Mouse (Mus musculus) spleen, postnatal 4 days (tissue): ENCODE measurements around the gene Stxbp1.

Experiments used
- DNase-seq, 2 experiments: peaks; one replicate each; pipeline ENCODE4 v3.0.0; 2022; ENCODE audit warnings: low spot score in 2 of 2

The Stxbp1 gene

GRCm38 (mm10) chr2:32752181-32752580, 94.9 kb downstream of the Stxbp1 start:
- DNase-seq = no peak

GRCm38 (mm10) chr2:32751665-32752033, 95.4 kb downstream of the Stxbp1 start:
- no peak for DNase-seq

GRCm38 (mm10) chr2:32750887-32751664, 96.0 kb downstream of the Stxbp1 start:
- no peak for DNase-seq

GRCm38 (mm10) chr2:32750199-32750598, 96.8 kb downstream of the Stxbp1 start:
- DNase-seq = no peak

GRCm38 (mm10) chr2:32749082-32749481, 98.0 kb downstream of the Stxbp1 start:
- no peak for DNase-seq

GRCm38 (mm10) chr2:32744272-32744982, 102.6 kb downstream of the Stxbp1 start:
- DNase-seq = no peak

- DNase-seq = no peak
These were observed 104.9 kb downstream of the Stxbp1 start for GRCm38 (mm10) chr2:32742173-32742531.

- DNase-seq = no peak
These were observed 105.5 kb downstream of the Stxbp1 start for GRCm38 (mm10) chr2:32741273-32742172.

- no peak for DNase-seq
These were observed 106.2 kb downstream of the Stxbp1 start, which contains the start of gene 6330409D20Rik for GRCm38 (mm10) chr2:32740916-32741272. 6330409D20Rik (minus strand) TSS chr2:32741016.

GRCm38 (mm10) chr2:32739311-32739710, 107.7 kb downstream of the Stxbp1 start:
- DNase-seq = no peak
